Comparison of ENCODE assay signal across 13 mouse cellular contexts in genomic region chr11:59758191-59758985, GRCm38 (mm10). TPM values are rescaled to one million over a fixed set of nuclear protein-coding genes. Genes with fewer than 3 reads are reported as not detected.
DNase-seq lines count a peak whose midpoint lies in the region; ATAC-seq and TF ChIP-seq lines count a peak whose summit lies in the region.
"Had no signal": no experiment of that assay in that cellular context is flagged by ENCODE, and none has a peak within 500 bp of the region (broad histone marks: within the 10 kb centered on the region; RNA-seq: fewer than 3 reads in every experiment).

No protein-coding gene starts in this region.

- peaks cover 24% of the 10 kb centered on the region for H3K4me1 ChIP-seq in heart, postnatal 0 days (ENCODE audit: control insufficient read depth, insufficient read depth)
- H3K4me1 ChIP-seq: liver, embryonic 13.5 days; midbrain, embryonic 12.5 days had no signal

- TF ChIP-seq CTCF in gastrocnemius, adult 2 months (IDR thresholded peaks at IDR 0.05): no peak
- TF ChIP-seq CTCF in left cerebral cortex, adult 2 months (IDR thresholded peaks at IDR 0.05): no peak
- TF ChIP-seq CTCF in heart, postnatal 0 days (IDR thresholded peaks at IDR 0.05; ENCODE audit: low read depth): no peak

- no peak overlapping the region for H3K4me3 ChIP-seq in gastrocnemius, adult 2 months
- no peak overlapping the region for H3K4me3 ChIP-seq in left cerebral cortex, adult 2 months
- H3K4me3 ChIP-seq in heart, postnatal 0 days (ENCODE audit: low read depth, low read length): no peak overlapping the region
- H3K4me3 ChIP-seq: erythroblast, embryonic 14.5 days; liver, embryonic 13.5 days; midbrain, embryonic 12.5 days had no signal

- no peaks in the 10 kb centered on the region for H3K27me3 ChIP-seq in heart, postnatal 0 days (ENCODE audit: control insufficient read depth, insufficient read depth, low read length)
- H3K27me3 ChIP-seq: liver, embryonic 13.5 days; midbrain, embryonic 12.5 days had no signal

- intact Hi-C loops in gastrocnemius, adult 2 months (cut with DNase I): no loop called here
- intact Hi-C loops in left cerebral cortex, adult 2 months (cut with DNase I): loop anchor here (10.0 kb wide), 1 partner anchor 234 kb away; the partner anchor contains the start of gene Zkscan17

- peak overlapping the region; percentile 61 for H3K27ac ChIP-seq in gastrocnemius, adult 2 months
- H3K27ac ChIP-seq in left cerebral cortex, adult 2 months: peak overlapping the region; percentile 44
- peak overlapping the region; percentile 61 for H3K27ac ChIP-seq in heart, postnatal 0 days (ENCODE audit: low read depth)
- H3K27ac ChIP-seq: midbrain, embryonic 12.5 days had no signal

- H3K9me3 ChIP-seq in heart, postnatal 0 days (replicated peaks; ENCODE audit: control insufficient read depth, low read length): no peaks in the 10 kb centered on the region
- H3K9me3 ChIP-seq: liver, embryonic 13.5 days; midbrain, embryonic 12.5 days had no signal

- 54% methylated on average over 9 of the region's 9 CpGs for WGBS in heart, postnatal 0 days

- 0 out of 2 replicates have a peak, but pooled peaks have one; percentile 4 for ATAC-seq in heart, postnatal 0 days (ENCODE audit: insufficient read depth, low read depth)

- peaks cover 93% of the 10 kb centered on the region for H3K36me3 ChIP-seq in heart, postnatal 0 days (replicated peaks; ENCODE audit: control insufficient read depth, insufficient read depth, low read length)

- peak; percentile 42 for DNase-seq in gastrocnemius, adult 2 months
- no peak for DNase-seq in gastrocnemius, adult 18-20 months (ENCODE audit: low spot score)
- no peak for DNase-seq in left cerebral cortex, adult 2 months (ENCODE audit: extremely low spot score in 1 of 2, low spot score in 2 of 2)
- no peak for DNase-seq in left cerebral cortex, adult 9 months (ENCODE audit: low spot score in 2 of 2)
- DNase-seq in cerebellum, adult 8-10 months: peak; percentile 52
- DNase-seq in heart, postnatal 0 days (ENCODE audit: low spot score): no peak
- no peak for DNase-seq in thymus, postnatal 25 days
- no peak for DNase-seq in layer of hippocampus, adult 18-20 months (ENCODE audit: low spot score in 2 of 2)
- DNase-seq: liver, embryonic 13.5 days; spleen, adult 18-20 months; thymus, adult 18-20 months had no signal

- no peak for TF ChIP-seq EP300 in heart, postnatal 0 days (IDR thresholded peaks at IDR 0.05; ENCODE audit: low read depth)

- no peak overlapping the region for H3K4me2 ChIP-seq in heart, postnatal 0 days (ENCODE audit: low read depth, low read length)
- H3K4me2 ChIP-seq: liver, embryonic 13.5 days; midbrain, embryonic 12.5 days had no signal

- no peak overlapping the region for H3K9ac ChIP-seq in heart, postnatal 0 days (replicated peaks; ENCODE audit: low read depth, low read length)
- H3K9ac ChIP-seq: liver, embryonic 13.5 days; midbrain, embryonic 12.5 days had no signal

RNA-seq across cellular contexts. Expression of gene Pld6, which starts 29.1 kb away (rescaled TPM):
- total RNA-seq in gastrocnemius, adult 2 months (2021): not detected
- not detected for total RNA-seq in gastrocnemius, adult 18-20 months (2021)
- total RNA-seq in left cerebral cortex, adult 2 months (2021): 1 to 10 TPM in 1 of 2 experiments, under 1 TPM in 1; 0.75 to 1.3 TPM
- total RNA-seq in heart, postnatal 0 days (2014; rRNA removed; ENCODE audit: low replicate concordance): not detected in 2 replicates
- 3.3 and 3.4 TPM in 2 replicates for polyA plus RNA-seq in heart, postnatal 0 days (2015; fragmentation: Nextera tagmentation; extraction: Ambion mirVana)
- total RNA-seq in layer of hippocampus, adult 18-20 months (2021): under 1 TPM; 0.35 to 0.61 TPM
- polyA plus RNA-seq: erythroblast, embryonic 14.5 days had no signal

RNA-seq across cellular contexts. Expression of gene Flcn, which starts 51.4 kb away (rescaled TPM):
- 10 to 100 TPM; 46.3 to 51.3 TPM for total RNA-seq in gastrocnemius, adult 2 months (2021)
- 10 to 100 TPM; 40.9 to 53.0 TPM for total RNA-seq in gastrocnemius, adult 18-20 months (2021)
- total RNA-seq in left cerebral cortex, adult 2 months (2021): 10 to 100 TPM; 45.8 to 49.1 TPM
- total RNA-seq in heart, postnatal 0 days (2014; rRNA removed; ENCODE audit: low replicate concordance): 38.2 and 46.9 TPM in 2 replicates
- 43.0 and 43.3 TPM in 2 replicates for polyA plus RNA-seq in heart, postnatal 0 days (2015; fragmentation: Nextera tagmentation; extraction: Ambion mirVana)
- 10 to 100 TPM; 51.5 to 51.8 TPM for total RNA-seq in layer of hippocampus, adult 18-20 months (2021)

Comparison
In these comparisons a context has a peak if more than half of its experiments do, and no peak if none do; other contexts are left out.
1. DNase-seq: peak in gastrocnemius, adult 2 months (single experiment) and cerebellum, adult 8-10 months (single experiment); none in gastrocnemius, adult 18-20 months (single experiment), left cerebral cortex, adult 2 months (0 of 2), left cerebral cortex, adult 9 months (0 of 2), heart, postnatal 0 days (single experiment), thymus, postnatal 25 days (single experiment) and layer of hippocampus, adult 18-20 months (0 of 2).
2. Peak in every context shown above with its lines, with median percentiles within 50 percentile points of each other: H3K27ac ChIP-seq.